Mouse (Mus musculus) neural tube, embryonic 11.5 days (tissue): Measurements from ENCODE around the gene Nr0b2. TPM values are rescaled to one million over a fixed set of nuclear protein-coding genes. Genes with fewer than 3 reads are reported as not detected.

Source experiments
- ATAC-seq: fragments of 200-750 bp; cut with Nextera tagmentation; 2 replicates; pipeline ENCODE4 v1.8.0; 2017; ENCODE audit warnings: moderate number of reproducible peaks, mild to moderate bottlenecking, moderate TSS enrichment, moderate library complexity; ENCODE audit not compliant: insufficient read depth, low FRiP score, low TSS enrichment
- DNase-seq: peaks from one replicate; pipeline ENCODE4 v3.0.0-alpha.2; 2015; ENCODE audit warnings: low spot score
- H3K27ac ChIP-seq: fragments of 300-500 bp; sonication (generic); 2 replicates; pipeline ENCODE4 v1.5.1; 2014; ENCODE audit warnings: low read depth, mild to moderate bottlenecking, low read length
- H3K27me3 ChIP-seq: fragments of 300-500 bp; sonication (generic); 2 replicates; pipeline ENCODE4 v1.6.1; 2014; ENCODE audit warnings: mild to moderate bottlenecking, low read length, mixed read lengths; ENCODE audit not compliant: control insufficient read depth, insufficient read depth
- H3K36me3 ChIP-seq: fragments of 300-500 bp; sonication (generic); 2 replicates; pipeline ENCODE4 v1.6.1; 2014; ENCODE audit warnings: mild to moderate bottlenecking, low read length, moderate library complexity, mixed read lengths; ENCODE audit not compliant: control insufficient read depth, insufficient read depth
- H3K4me1 ChIP-seq: fragments of 300-500 bp; sonication (generic); 2 replicates; pipeline ENCODE4 v1.6.1; 2014; ENCODE audit warnings: low read length, mixed read lengths; ENCODE audit not compliant: control insufficient read depth, insufficient read depth
- H3K4me2 ChIP-seq: fragments of 300-500 bp; sonication (generic); 2 replicates; pipeline ENCODE4 v1.6.1; 2014; ENCODE audit warnings: low read depth, mild to moderate bottlenecking, moderate library complexity
- H3K4me3 ChIP-seq: fragments of 300-500 bp; sonication (generic); 2 replicates; pipeline ENCODE4 v1.5.1; 2014; ENCODE audit warnings: low read depth, low read length
- H3K9ac ChIP-seq: fragments of 300-500 bp; sonication (generic); 2 replicates; pipeline ENCODE4 v1.6.1; 2014; ENCODE audit warnings: mild to moderate bottlenecking, low read length
- H3K9me3 ChIP-seq: fragments of 300-500 bp; sonication (generic); 2 replicates; pipeline ENCODE4 v1.6.1; 2016; ENCODE audit warnings: low read length; ENCODE audit not compliant: control insufficient read depth
- WGBS: fragments of 180-500 bp; shearing (Covaris S2); extraction: QIAGEN DNeasy Blood & Tissue Kit; methylation state at CpG from one replicate; pipeline ENCODE4 v1.1.7; 2014; 5-methylcytosine and 5-hydroxymethylcytosine counted together
- polyA plus RNA-seq: library from polyadenylated mRNA; unstranded; fragments of >200 nt; fragmentation: Nextera tagmentation; extraction: Ambion mirVana; gene quantifications from 2 replicates; pipeline ENCODE4 v1.2.1, GENCODE M21; 2014

The Nr0b2 gene
- polyA plus RNA-seq, 1 experiment from 2014 or later, result not detected

DNA sequence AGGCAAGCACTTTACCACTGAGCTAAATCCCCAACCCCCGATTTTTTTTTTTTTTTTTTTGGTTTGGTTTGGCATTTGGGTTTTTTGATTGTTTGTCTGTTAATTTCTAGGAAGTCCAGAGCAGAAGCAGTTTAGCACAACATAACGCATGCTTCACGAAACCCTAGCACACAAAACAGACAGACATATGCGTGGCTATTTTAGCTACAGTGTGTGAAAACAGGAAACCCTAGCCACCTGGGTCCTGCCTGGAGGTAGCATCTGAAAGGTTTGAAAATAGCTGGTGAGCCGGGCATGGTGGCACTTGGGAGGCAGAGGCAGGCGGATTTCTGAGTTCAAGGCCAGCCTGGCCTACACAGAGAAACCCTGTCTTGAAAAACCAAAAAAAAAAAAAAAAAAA, 42.9 kb downstream of the Nr0b2 start:
- no peak overlapping the region for H3K4me3 ChIP-seq
- WGBS, result 85% methylated on average over 6 of the region's 6 CpGs
- ATAC-seq (no peak), DNase-seq (no peak)
- no peak overlapping the region for H3K9ac ChIP-seq
- H3K36me3 ChIP-seq, result no peaks in the 10 kb centered on the region
- no peak overlapping the region for H3K27ac ChIP-seq
- no peak overlapping the region for H3K4me2 ChIP-seq
- H3K4me1 ChIP-seq, result no peaks in the 10 kb centered on the region
- H3K27me3 ChIP-seq, result peaks cover 24% of the 10 kb centered on the region
- H3K9me3 ChIP-seq, result no peaks in the 10 kb centered on the region

DNA sequence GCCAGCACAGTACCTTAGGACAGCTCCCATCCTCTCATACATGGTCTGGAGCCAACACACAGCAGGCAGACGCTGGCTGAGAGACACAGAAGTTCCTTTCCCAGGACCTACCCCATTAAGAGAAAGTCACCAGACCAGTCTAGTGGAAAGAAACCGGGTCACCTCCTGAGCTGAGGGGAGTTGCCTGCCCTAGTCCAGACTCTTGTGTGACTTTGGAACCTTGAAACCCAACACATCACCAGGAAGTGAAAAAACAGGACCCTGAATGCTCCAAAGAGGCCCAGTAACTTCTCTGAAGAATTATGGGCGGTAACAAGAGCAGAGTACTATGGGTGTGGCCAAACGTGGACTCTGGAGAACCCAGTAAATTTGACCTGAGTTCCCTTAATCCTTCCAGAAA, 45.4 kb downstream of the Nr0b2 start:
- Histone ChIP-seq H3K27me3 (peaks cover 40% of the 10 kb centered on the region), H3K4me1 (no peaks in the 10 kb centered on the region), H3K27ac (no peak overlapping the region), H3K9me3 (no peaks in the 10 kb centered on the region), H3K4me2 (no peak overlapping the region), H3K36me3 (no peaks in the 10 kb centered on the region), H3K4me3 (no peak overlapping the region), H3K9ac (no peak overlapping the region)
- no peak for ATAC-seq
- DNase-seq, result no peak
- 51% methylated on average over 4 of the region's 4 CpGs for WGBS

DNA sequence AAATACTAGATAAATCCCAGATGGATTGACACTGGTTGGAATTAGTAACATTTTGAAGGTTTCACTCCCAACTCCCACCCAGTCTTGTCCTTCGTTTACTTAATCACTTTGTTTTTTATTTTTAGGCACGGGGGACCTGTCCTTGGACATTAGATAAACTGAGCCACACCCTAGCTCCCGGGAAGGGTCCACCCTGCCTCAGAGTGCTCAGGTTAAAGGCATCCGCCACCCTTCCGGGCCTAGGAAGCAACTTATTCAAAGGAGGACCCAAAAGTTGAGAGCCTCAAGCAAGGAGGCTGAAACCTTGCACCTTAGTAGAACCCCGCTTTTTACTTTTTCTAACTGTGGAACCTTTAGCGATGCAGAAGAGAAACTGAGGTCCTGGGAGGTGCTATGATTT, 45.9 kb downstream of the Nr0b2 start:
- H3K4me3 ChIP-seq, result peak overlapping the region; percentile 41
- no peaks in the 10 kb centered on the region for H3K4me1 ChIP-seq
- H3K9me3 ChIP-seq, result no peaks in the 10 kb centered on the region
- no peak overlapping the region for H3K27ac ChIP-seq
- DNase-seq (no peak), ATAC-seq (no peak)
- no peaks in the 10 kb centered on the region for H3K36me3 ChIP-seq
- H3K9ac ChIP-seq, result peak overlapping the region; percentile 40; the same call in 1 of the 2 replicates
- peak overlapping the region; percentile 72 for H3K4me2 ChIP-seq
- H3K27me3 ChIP-seq, result peaks cover 40% of the 10 kb centered on the region
- WGBS, result 28% methylated on average over 7 of the region's 7 CpGs

DNA sequence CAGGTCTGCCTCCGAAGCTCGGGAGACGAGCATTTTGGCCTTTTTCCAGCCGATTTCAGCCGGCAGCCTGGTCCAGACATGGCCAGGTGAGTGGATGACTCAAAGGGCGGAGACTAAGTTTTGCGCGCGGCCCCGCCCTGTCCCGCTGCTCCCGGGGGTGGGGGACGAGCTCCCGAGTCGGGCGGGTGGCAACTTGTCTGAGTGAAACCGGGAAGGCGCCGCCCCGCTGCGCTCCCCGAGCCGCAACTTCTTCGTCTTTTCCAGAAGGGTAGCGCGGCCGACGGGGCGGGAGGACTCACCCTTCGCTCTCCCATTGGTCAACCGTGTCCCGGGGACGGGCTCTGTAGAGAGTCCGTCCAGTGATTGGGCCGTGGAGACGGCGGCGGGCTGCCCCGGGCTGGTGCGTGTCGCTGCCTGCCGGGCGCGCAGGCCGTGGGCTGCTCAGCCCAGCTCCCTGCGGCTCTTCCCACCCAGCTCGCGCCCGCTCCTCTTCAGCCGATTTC, 46.4 kb downstream of the Nr0b2 start:
- H3K9me3 ChIP-seq, result no peaks in the 10 kb centered on the region
- no peaks in the 10 kb centered on the region for H3K36me3 ChIP-seq
- peak overlapping the region; percentile 41 for H3K4me3 ChIP-seq
- WGBS, result under 1% methylated on average over 50 of the region's 50 CpGs
- H3K4me2 ChIP-seq, result peak overlapping the region; percentile 72
- no peak overlapping the region for H3K27ac ChIP-seq
- DNase-seq (peak; percentile 85), ATAC-seq (peak; percentile 91)
- H3K9ac ChIP-seq, result peak overlapping the region; percentile 40; the same call in 1 of the 2 replicates
- H3K27me3 ChIP-seq, result peaks cover 40% of the 10 kb centered on the region
- H3K4me1 ChIP-seq, result no peaks in the 10 kb centered on the region

DNA sequence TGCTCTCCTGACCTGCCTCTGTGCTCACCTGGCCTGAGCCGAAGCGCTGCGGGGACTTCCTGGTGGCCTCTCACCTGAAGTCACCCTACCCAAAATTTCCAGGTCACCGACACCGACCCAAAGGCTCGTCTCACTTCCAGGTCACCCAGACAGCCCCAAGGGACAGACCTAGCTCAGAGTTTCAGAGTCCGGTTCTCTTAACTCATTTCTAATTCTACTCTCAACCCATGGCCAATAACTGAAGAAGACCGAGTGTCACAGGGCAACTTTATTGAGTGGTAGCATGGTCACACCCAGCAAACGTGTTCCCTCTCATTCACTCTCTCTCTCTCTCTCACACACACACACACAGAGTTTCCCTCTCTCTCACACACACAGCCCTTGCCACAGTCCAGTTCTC, 47.1 kb downstream of the Nr0b2 start:
- no peaks in the 10 kb centered on the region for H3K36me3 ChIP-seq
- H3K27me3 ChIP-seq, result peaks cover 40% of the 10 kb centered on the region

DNA sequence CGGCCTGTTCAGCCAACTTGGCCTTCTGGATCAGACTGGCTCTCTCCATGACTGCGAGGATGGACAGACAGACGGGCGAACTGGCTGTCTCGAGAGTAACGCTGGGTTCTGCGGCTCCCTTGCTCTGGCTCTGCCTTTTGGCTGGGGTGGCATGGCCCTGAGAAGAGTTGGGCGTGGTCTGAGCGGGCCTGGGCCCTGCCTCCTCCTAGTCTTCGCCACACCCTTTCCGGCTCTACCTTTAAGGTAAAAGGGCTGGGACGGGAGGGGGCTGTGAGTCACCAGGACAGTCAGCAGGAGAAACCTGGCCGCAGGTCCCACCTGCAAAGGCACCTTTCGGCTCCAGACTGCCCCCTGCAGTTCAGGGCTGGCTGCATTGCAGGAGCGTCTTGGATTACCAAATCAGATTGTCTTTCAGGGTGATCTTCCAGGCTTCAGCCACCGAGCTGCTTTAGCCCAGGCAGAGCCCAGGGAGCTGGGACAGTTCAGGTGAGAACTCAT, 48.6 kb downstream of the Nr0b2 start, which contains the start of gene Sfn:
Gene Sfn, minus strand, starts transcription at position 448 of the 498 bp plus-strand sequence.
- H3K9ac ChIP-seq, result no peak within 1 kb of the TSS
- H3K36me3 ChIP-seq, result no peaks in the 10 kb centered on the region
- 0 out of 2 replicates have a peak within 1 kb of the TSS, but pooled peaks have one; percentile 3 for H3K4me2 ChIP-seq
- WGBS, result 2% methylated on average over 16 of the region's 16 CpGs
- no peak for ATAC-seq
- no peak within 1 kb of the TSS for H3K4me3 ChIP-seq
- no peak within 1 kb of the TSS for H3K27ac ChIP-seq
- peak; percentile 29 for DNase-seq
- H3K27me3 ChIP-seq, result peaks cover 40% of the 10 kb centered on the region
- no peaks in the 10 kb centered on the region for H3K9me3 ChIP-seq
- H3K4me1 ChIP-seq, result no peaks in the 10 kb centered on the region

More for the DNA sequence above, 47.1 kb downstream of the Nr0b2 start:
- WGBS, result 12% methylated on average over 9 of the region's 9 CpGs
- Histone ChIP-seq H3K9ac (no peak overlapping the region), H3K4me2 (peak overlapping the region; percentile 72; the same call in 1 of the 2 replicates), H3K4me3 (peak overlapping the region; percentile 41), H3K9me3 (no peaks in the 10 kb centered on the region), H3K27ac (no peak overlapping the region), H3K4me1 (no peaks in the 10 kb centered on the region)
- no peak for ATAC-seq
- DNase-seq, result no peak

DNA sequence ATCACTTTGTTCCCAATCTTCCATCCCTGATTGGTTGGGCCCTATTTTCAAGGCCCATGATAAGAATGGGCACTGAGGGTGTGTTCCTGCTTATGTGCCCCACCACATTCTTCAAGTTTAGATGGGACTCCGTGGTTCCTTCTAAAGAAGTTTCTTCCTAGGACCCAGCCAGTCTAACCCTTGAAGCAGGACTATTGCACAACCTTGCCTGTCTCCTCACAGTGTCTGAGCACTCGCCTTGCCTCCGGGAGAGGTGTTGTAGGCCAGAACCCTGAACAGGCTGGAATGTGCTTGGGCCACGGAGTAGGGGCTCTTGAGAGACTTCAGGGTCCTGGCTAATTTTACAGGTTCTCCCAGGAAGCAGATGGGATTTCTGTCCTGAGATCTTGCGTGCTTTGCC, 49.9 kb downstream of the Nr0b2 start:
- Histone ChIP-seq H3K36me3 (no peaks in the 10 kb centered on the region), H3K4me2 (no peak overlapping the region), H3K4me1 (no peaks in the 10 kb centered on the region), H3K9ac (no peak overlapping the region), H3K4me3 (no peak overlapping the region), H3K27me3 (peaks cover 39% of the 10 kb centered on the region), H3K9me3 (no peaks in the 10 kb centered on the region), H3K27ac (no peak overlapping the region)
- 89% methylated on average over 5 of the region's 5 CpGs for WGBS
- no peak for ATAC-seq
- DNase-seq, result no peak

DNA sequence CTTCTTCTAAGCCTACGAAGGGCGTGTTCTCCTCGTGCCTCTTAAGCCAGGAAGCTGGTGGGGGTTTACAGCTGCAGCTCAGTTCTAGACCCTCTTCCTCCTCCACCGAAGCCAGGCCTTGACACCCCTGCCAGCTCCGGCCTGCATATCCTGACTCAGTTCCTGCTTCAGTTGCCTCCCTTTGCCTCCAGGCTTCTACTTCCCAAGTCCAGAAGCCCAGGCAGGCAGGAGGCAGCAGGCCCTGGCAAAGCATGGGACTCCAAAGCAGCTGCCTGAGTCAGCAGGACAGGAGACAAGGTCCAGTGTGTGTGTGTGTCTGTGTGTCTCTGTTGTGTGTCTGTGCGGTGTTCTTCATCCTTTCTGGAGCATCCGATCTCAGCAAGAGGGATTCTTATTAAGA, 51.0 kb downstream of the Nr0b2 start:
- H3K4me1 ChIP-seq, result no peaks in the 10 kb centered on the region
- no peak overlapping the region for H3K4me2 ChIP-seq
- H3K9me3 ChIP-seq, result no peaks in the 10 kb centered on the region
- 88% methylated on average over 7 of the region's 7 CpGs for WGBS
- peaks cover 28% of the 10 kb centered on the region for H3K27me3 ChIP-seq
- H3K9ac ChIP-seq, result no peak overlapping the region
- no peak overlapping the region for H3K27ac ChIP-seq
- no peak for ATAC-seq
- peaks cover 2% of the 10 kb centered on the region; the same call in 1 of the 2 replicates for H3K36me3 ChIP-seq
- H3K4me3 ChIP-seq, result no peak overlapping the region
- DNase-seq, result no peak

DNA sequence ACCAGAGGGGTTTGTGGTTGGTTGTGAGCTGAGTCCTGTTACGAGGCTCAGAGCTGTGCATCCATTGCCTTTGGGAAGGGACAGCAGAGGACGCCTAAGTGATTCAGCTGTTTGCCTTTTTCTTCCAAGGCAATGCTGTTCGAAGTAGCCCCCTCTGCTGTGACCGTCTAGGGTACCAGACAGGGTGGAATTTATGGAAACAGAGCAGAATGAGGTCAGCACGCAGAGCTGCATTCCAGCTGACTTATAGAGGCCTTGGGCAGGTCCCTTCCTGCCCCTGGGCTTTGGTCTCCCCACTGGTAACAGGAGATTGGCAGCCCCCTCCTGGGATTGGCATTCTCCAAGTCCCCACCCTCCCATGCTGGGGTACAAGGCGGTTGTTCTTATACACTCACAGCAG, 51.7 kb downstream of the Nr0b2 start:
- no peak for DNase-seq
- no peak for ATAC-seq
- WGBS, result 58% methylated on average over 6 of the region's 6 CpGs

More for the DNA sequence above, 51.7 kb downstream of the Nr0b2 start:
- no peak overlapping the region for H3K4me2 ChIP-seq
- H3K27me3 ChIP-seq, result peaks cover 23% of the 10 kb centered on the region
- no peaks in the 10 kb centered on the region for H3K4me1 ChIP-seq
- no peak overlapping the region for H3K9ac ChIP-seq
- no peak overlapping the region for H3K4me3 ChIP-seq
- peaks cover 2% of the 10 kb centered on the region; the same call in 1 of the 2 replicates for H3K36me3 ChIP-seq
- no peaks in the 10 kb centered on the region for H3K9me3 ChIP-seq
- no peak overlapping the region for H3K27ac ChIP-seq
